Mouse (Mus musculus) spleen, postnatal 36 days (tissue): ENCODE data around the gene Adgb.
"Not testable (repeated sequence)": the region's sequence is repeated elsewhere in the genome, so short reads cannot be mapped to it uniquely, and the experiment has no call there.

Experiments used
- DNase-seq, 2 experiments: peaks; one replicate each; pipeline ENCODE4 v3.0.0; 2022; ENCODE audit warnings: low spot score in 2 of 2, mixed read lengths in 1 of 2

The Adgb gene

GRCm38 (mm10) chr10:10471961-10472610 lies at the start of gene Adgb:
TSS of gene Adgb (minus strand) at chr10:10472326.
- DNase-seq, result peak; percentile 11 to 30

- no peak for DNase-seq
Measured at GRCm38 (mm10) chr10:10480139-10480538, 8.0 kb upstream of the Adgb start.

- DNase-seq, result not testable (repeated sequence)
Measured at GRCm38 (mm10) chr10:10477429-10477828, 5.3 kb upstream of the Adgb start.

GRCm38 (mm10) chr10:10476956-10477355 lies 4.8 kb upstream of the Adgb start:
- no peak for DNase-seq

- no peak for DNase-seq
Measured at GRCm38 (mm10) chr10:10476549-10476948, 4.4 kb upstream of the Adgb start.

GRCm38 (mm10) chr10:10468699-10469547 lies 3.2 kb downstream of the Adgb start:
- DNase-seq, result no peak

- no peak for DNase-seq
Measured at GRCm38 (mm10) chr10:10460113-10460512, 12.0 kb downstream of the Adgb start.

GRCm38 (mm10) chr10:10456991-10457390 lies 15.1 kb downstream of the Adgb start:
- DNase-seq, result peak; percentile 4 to 47

- DNase-seq, result peak in 1 of 2 experiments; percentile 25
Measured at GRCm38 (mm10) chr10:10449067-10449466, 23.1 kb downstream of the Adgb start.

- no peak for DNase-seq
Measured at GRCm38 (mm10) chr10:10444841-10445466, 27.2 kb downstream of the Adgb start.

- no peak for DNase-seq
Measured at GRCm38 (mm10) chr10:10443558-10443957, 28.6 kb downstream of the Adgb start.

- DNase-seq, result no peak
Measured at GRCm38 (mm10) chr10:10435014-10435413, 37.1 kb downstream of the Adgb start.

- no peak for DNase-seq
Measured at GRCm38 (mm10) chr10:10429635-10430034, 42.5 kb downstream of the Adgb start.

GRCm38 (mm10) chr10:10429032-10429431 lies 43.1 kb downstream of the Adgb start:
- DNase-seq, result no peak

- DNase-seq, result no peak
Measured at GRCm38 (mm10) chr10:10424383-10424782, 47.7 kb downstream of the Adgb start.

- no peak for DNase-seq
Measured at GRCm38 (mm10) chr10:10411046-10411445, 61.1 kb downstream of the Adgb start.

- DNase-seq, result no peak
Measured at GRCm38 (mm10) chr10:10408166-10408565, 64.0 kb downstream of the Adgb start.

- DNase-seq, result no peak
Measured at GRCm38 (mm10) chr10:10395784-10396481, 76.2 kb downstream of the Adgb start.

GRCm38 (mm10) chr10:10374629-10375028 lies 97.5 kb downstream of the Adgb start:
- DNase-seq, result no peak

GRCm38 (mm10) chr10:10364025-10364424 lies 108.1 kb downstream of the Adgb start:
- DNase-seq, result no peak

GRCm38 (mm10) chr10:10355605-10356227 lies 116.4 kb downstream of the Adgb start:
- DNase-seq, result no peak
